In genomic region chr5:134374546-134374945, GRCm38 (mm10) we compare ENCODE assay signal across 8 mouse cellular contexts. TPM values are rescaled to one million over a fixed set of nuclear protein-coding genes. Genes with fewer than 3 reads are reported as not detected.
DNase-seq lines count a peak whose midpoint lies in the region; ATAC-seq and TF ChIP-seq lines count a peak whose summit lies in the region.

No protein-coding gene starts in this region.

- H3K4me3 ChIP-seq in liver, adult 2 months (ENCODE audit: insufficient read depth, low read depth, low read length): no peak overlapping the region
- no peak overlapping the region for H3K4me3 ChIP-seq in heart, embryonic 13.5 days

- DNase-seq in liver, adult 2 months (ENCODE audit: extremely low read depth, low read depth, low spot score): peak; percentile 14
- no peak for DNase-seq in liver
- peak; percentile 58 to 83 for DNase-seq in kidney, postnatal 25 days
- DNase-seq in right cerebral cortex, postnatal 14 days: no peak
- no peak for DNase-seq in gastrocnemius, postnatal 14 days
- no peak for DNase-seq in thymus, adult 18-20 months

- H3K4me2 ChIP-seq in heart, embryonic 13.5 days: no peak overlapping the region

- TF ChIP-seq CTCF in liver, adult 2 months (IDR thresholded peaks at IDR 0.05; ENCODE audit: low read depth, low read length): no peak

- peaks cover 6% of the 10 kb centered on the region; the same call in 1 of the 2 replicates for H3K36me3 ChIP-seq in liver, adult 2 months (ENCODE audit: control insufficient read depth, insufficient read depth, low read length)
- peaks cover 72% of the 10 kb centered on the region for H3K36me3 ChIP-seq in heart, embryonic 13.5 days

- H3K27me3 ChIP-seq in liver, adult 2 months (ENCODE audit: control insufficient read depth, insufficient read depth, low read length): no peaks in the 10 kb centered on the region
- H3K27me3 ChIP-seq in heart, embryonic 13.5 days (replicated peaks): no peaks in the 10 kb centered on the region

- TF ChIP-seq POLR2A in liver, adult 2 months (IDR thresholded peaks at IDR 0.05; ENCODE audit: extremely low read depth, insufficient read depth, low read length): no peak

- H3K27ac ChIP-seq in liver, adult 2 months (replicated peaks; ENCODE audit: insufficient read depth, low read depth, low read length): peak overlapping the region; percentile 79
- H3K27ac ChIP-seq in heart, embryonic 13.5 days (replicated peaks): peak overlapping the region; percentile 78

- no peaks in the 10 kb centered on the region for H3K9me3 ChIP-seq in heart, embryonic 13.5 days

- peak; percentile 39; the same call in 1 of the 2 replicates for ATAC-seq in heart, embryonic 13.5 days (ENCODE audit: extremely low read depth, insufficient number of reproducible peaks, low FRiP score, low TSS enrichment)
- ATAC-seq in megakaryocyte, adult 5-6 weeks (ENCODE audit: poor library complexity, severe bottlenecking): peak; percentile 47; the same call in 1 of the 2 replicates

- no peak overlapping the region for H3K9ac ChIP-seq in liver, adult 2 months (ENCODE audit: low read depth, low read length)
- H3K9ac ChIP-seq in heart, embryonic 13.5 days: no peak overlapping the region

- intact Hi-C loops in gastrocnemius, postnatal 14 days (cut with DNase I; ENCODE audit: low total_unique reads): no loop called here

- no peaks in the 10 kb centered on the region for H3K4me1 ChIP-seq in liver, adult 2 months (ENCODE audit: control insufficient read depth, insufficient read depth, low read length)
- H3K4me1 ChIP-seq in heart, embryonic 13.5 days: no peaks in the 10 kb centered on the region

- H3K79me2 ChIP-seq in liver, adult 2 months (ENCODE audit: control insufficient read depth, insufficient read depth, low read length): no peaks in the 10 kb centered on the region

RNA-seq across cellular contexts. Expression of gene Gtf2i, which starts 60.0 kb away (rescaled TPM):
- total RNA-seq in liver, adult 2 months (2014; rRNA removed): 54.2 and 58.3 TPM in 2 replicates
- polyA plus RNA-seq in liver, adult 2 months (2012; rRNA removed): 31.7 and 37.9 TPM in 2 replicates
- polyA plus RNA-seq in heart, embryonic 13.5 days (2015; fragmentation: Nextera tagmentation; extraction: Ambion mirVana): 125 and 127 TPM in 2 replicates
- total RNA-seq in megakaryocyte, adult 5-6 weeks (2015): 24.8 and 31.2 TPM in 2 replicates
- 15.5 and 23.6 TPM in 2 replicates for total RNA-seq in megakaryocyte, adult 5-6 weeks (2017)
- total RNA-seq in gastrocnemius, postnatal 14 days (2021): 100 to 1,000 TPM; 119 to 134 TPM

Comparison
In these comparisons a context has a peak if more than half of its experiments do, and no peak if none do; other contexts are left out.
1. DNase-seq: peak in liver, adult 2 months (single experiment) and kidney, postnatal 25 days (2 of 2); none in liver (single experiment), right cerebral cortex, postnatal 14 days (single experiment), gastrocnemius, postnatal 14 days (single experiment) and thymus, adult 18-20 months (0 of 2).